Mouse (Mus musculus) kidney, adult 18-20 months (tissue): ENCODE results near the gene Tbc1d22a.

ENCODE experiments used
- DNase-seq: peaks from one replicate; pipeline ENCODE4 v3.0.0; 2021

The Tbc1d22a gene

DNA sequence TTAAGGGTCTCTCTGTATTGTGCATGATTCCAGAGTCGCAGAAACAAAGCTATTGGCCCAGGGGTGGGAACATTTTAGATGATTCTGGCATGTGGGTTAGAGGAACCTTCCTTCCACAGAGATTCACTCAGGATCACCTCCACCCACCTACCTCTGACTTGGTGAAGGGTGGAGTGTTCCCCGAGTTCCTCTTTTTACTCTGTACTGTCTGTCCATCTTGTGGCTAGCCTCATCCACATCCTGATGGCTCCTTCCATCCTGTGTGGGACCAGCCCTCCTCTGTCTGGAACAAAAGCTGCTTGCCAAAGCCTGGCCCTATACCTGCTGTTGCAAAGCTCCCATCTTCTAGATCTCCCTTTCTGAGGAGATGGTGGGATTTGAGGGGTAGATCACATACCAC is 71.0 kb downstream of the Tbc1d22a start:
- no peak for DNase-seq

DNA sequence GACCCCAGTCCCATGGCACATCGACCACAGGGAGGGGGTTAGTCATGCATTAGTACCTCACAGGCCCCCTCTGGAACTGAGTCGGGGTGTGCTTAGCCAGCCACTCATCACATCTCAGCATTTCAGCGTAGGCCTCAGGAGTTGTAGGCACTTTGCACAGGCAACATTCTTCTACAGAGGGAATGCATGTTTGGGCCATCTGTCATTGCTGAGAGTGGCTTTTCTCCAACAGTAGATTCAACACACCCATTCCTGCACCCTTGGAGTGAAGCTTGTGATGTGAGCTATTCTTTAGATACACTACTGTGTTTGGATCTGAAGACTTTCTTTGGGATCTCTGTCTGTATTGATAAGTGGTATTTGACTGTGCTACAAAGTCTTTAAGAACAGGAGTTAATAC is 75.8 kb downstream of the Tbc1d22a start:
- DNase-seq: no peak

DNA sequence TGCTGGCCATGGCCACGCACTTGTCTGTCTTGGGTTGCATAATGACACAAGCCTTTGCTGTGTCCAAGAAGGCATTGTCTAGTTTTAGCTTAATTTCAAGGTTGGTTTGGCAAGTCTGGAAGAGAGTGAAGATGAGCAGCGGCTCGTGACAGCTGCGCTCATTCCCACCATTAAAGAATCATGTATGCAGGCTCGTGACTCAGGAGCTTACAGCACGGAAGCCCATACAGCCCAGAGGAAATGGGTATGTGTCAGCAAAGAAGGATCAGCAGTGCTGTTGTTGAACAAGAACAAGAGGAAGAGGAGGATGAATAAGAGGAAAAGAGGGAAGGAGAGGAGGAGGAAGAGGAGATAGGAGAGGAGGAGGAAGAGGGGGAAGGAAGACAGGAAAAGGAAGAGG is 78.0 kb downstream of the Tbc1d22a start:
- DNase-seq: no peak

DNA sequence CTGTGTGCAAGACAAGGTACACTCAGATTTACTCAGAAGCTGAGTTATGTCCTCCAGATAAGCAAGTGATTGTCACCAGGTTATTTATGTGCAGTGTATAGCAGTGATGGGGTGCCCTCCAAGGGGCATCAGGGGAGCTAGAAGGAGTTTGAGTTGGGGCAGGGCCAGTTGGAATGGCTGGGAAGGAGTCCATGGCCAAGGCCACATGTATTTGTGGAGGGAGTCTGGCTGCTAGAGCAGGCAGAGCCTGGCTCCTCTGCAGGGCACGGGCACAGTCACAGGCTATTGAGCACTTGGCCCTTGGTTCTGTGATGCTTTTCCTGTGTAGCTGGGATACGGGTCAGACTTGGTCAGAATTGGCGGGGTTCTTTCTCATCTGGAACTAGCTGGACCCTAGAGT is 80.2 kb downstream of the Tbc1d22a start:
- no peak for DNase-seq

DNA sequence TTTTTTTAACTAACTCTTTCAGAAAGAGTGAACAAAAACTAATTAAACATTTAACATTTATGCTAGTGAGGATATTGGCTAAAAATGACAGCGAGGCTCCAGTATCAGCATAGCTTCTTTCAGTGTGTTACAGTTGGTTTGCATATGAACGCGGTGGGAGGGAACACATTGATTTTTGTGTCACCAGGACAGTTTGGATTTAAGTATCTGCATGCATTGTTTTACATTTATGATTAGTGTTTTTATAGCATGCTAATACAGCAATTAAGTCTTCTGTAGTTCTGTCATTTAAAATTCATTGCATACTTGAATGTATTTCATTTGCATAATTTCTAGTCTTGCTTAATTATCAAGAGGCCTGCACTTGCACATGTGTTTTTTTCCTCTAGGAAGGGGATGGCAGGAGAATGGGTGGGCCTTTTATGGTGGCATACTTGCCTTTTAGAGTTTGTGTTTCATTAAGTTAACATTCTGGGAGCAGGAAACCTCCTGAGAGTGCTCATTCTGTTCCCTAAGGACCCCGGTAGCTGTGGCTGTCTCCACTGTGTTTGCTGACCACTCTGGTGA is 81.5 kb downstream of the Tbc1d22a start:
- no peak for DNase-seq

DNA sequence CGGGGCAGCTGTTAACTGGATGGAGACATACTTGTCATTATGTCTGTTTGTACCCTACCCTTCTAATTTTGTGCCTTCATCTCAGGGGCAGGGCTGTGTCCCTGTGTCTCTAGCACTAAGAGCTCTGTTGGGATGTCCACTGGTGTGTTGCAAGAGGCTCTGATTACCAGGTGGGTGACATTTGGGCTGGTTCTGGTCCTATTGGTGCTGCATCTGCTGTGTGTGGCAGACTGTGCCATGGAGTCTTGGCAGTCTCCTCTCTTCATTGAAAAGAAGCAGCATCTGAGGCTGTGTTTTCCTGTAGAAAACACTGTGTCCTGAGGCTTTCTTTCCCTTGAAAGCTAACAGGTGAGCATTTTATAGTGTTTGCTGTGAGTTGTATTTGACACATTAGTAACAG is 83.0 kb downstream of the Tbc1d22a start:
- no peak for DNase-seq

DNA sequence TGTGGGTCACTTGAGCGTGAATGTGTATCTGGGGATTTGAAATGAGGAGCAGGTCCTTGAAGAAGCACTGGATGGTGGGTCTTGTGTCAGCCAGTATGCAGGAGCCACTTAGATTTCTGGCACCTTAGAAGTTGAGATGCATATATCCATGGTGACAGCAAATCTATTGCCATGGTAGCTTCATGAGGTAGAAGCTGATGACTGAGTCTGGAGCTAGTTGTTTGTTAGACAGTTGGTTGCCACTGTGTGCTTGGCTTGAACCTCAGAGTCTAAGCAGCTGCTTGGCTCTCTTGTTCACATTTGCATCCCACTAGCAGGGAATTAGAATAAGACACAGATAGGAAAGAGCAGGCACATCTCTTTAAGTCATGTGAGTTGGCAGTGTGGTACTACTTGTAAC is 89.6 kb downstream of the Tbc1d22a start:
- DNase-seq: no peak

DNA sequence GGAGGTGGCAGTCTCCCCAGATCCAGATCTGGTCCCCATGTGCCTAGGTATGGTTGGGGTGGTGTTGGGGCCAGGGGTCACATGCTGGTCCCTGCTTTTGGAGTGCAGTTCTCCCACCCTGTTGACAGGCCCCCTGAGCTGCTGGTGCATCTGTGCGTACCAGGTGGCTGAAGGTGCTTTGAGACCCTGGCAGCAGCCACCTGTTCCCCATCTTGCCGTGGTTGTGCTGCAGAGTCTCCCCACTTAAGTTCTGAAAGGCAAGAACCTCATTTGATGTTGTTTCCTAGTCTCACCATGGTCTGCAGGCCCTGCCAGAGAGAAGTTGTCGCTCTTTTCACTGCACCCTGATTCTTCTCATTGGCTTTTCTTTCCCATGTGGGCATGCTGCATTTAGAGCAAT is 90.6 kb downstream of the Tbc1d22a start:
- no peak for DNase-seq

DNA sequence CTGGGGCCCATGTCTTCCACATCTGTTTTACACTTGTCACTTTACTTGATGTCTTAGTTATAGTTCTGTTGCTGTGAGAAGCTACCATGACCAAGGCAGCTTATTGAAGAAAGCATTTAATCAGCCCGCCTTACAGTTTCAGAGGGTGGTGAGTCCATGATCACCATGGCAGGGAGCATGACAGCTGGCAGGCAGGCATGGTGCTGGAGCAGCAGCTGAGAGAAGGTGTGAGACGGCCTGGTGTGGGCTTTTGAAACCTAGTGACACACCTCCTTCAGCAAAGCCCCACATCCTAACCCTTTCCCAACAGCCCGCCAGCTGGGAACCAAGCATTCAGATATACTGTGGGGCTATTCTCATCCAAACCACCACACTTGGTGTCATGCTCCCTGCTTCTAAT is 91.0 kb downstream of the Tbc1d22a start:
- no peak for DNase-seq

DNA sequence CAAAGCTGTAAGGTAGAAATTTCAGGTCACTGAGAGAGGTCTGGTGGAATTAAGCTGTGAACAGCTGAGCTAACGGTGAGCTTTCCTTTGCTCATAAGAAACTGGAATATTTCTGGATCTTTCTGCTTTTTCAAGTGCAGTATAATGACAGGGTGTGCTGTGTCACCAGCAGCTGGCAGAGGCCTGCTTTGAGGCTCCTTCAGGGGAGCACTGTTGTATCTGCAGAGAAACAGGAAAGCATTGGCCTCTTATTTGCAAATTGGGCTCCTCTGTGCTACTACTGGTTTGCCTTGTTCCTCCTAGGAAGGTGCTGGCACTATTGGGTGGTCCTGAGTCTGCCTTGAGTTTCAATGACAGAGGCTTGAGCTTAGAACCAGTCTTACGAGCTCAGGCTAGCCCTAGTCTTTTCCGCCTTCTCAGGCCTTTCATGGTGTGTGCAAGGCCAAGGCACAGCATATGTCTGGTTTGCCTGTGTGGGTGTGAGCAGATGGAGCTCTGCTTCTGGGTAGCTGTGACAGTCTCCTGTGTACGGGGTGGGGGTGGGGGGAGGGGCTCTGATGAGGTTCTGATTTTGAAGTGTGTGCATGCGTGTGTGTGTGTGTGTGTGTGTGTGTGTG is 95.1 kb downstream of the Tbc1d22a start:
- no peak for DNase-seq

DNA sequence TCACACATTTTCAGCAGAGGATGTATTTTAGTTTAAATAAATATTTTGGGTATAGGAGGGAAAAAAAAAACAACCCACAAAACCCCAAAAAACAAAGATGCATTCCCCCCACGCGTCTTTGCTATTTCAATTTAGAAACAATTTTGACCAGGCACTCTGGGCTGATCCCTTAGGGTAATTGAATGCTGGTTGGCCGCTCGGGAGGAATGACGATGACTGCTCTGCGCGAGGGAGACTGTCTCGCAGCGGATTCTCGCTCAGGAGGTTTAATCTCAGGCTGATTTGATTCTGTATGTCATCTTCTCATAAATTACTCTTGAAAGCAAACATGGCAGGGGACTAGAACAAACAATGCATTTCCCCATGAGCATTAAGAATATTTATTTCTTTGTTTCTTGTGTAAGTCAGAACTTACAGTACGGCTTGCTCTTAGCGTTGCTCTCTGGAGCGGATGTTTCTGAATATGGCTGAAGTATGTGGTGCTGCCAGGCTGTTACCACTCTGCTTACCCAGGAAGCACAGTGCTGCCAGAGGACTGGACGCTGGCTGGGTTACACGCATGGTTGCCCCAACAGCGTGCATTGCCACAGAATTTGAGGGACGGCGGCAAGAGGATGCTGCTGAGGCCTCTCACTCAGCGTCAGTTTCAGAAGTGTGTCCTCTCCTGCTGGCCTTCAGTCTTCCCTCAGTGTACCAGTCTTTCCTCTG is 106.7 kb downstream of the Tbc1d22a start:
- DNase-seq: no peak

DNA sequence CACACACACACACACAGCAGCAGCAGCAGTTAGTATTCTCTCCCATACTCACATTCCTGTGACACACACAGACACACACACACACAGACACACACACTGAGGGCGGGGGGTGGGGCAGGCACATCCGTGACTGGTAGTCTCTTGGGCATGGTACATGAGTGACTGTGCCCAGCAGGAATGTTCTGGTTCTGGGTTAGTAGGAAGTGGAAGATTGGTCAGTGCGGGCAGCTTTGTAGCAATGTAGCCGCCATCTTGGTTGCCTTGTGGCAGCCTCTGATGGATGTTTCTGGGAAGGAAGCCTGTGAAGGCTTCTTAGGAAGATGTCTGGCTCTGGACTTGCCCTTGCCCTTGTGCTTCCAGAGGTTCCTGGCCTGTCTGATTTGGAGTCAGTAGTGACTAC is 112.1 kb downstream of the Tbc1d22a start:
- DNase-seq: no peak

DNA sequence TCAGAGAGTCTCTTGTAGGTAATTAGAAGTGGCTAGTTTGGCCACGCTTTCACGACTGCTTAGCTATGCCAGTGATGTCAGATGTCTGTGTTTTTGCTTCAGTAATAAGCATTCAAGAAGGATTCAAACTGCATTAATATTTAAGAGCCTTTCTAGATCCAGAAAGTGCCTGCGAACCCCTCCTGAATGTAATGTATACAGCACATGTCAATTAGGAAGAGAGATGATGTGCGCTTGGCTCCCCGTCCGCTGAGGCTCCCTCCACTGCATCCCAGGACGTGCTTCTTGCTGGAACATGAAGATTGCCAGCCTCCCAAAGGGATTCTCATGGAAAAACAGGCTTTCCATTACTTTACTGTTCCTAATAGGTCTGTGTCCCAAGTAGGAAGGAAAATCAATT is 115.7 kb downstream of the Tbc1d22a start:
- no peak for DNase-seq

DNA sequence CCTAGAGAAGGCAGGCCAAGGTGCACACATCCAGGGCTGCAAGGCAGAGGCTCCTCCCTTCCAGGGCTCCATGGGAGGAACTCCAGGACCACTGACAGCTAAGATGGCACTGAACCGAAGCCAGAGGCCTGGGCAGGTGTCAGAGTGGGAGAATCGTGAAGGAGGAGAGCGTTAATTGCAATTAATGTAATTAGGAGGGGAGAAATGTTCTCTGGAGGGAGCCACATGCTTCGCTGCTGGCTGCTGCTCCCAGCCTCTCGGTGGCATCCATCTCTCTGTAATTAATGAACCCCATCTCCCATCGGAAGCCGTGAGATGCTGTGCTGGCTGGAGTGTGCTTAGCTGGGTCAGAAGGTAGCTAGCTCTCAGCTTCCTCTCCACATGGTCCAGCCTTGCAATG is 116.2 kb downstream of the Tbc1d22a start:
- DNase-seq: no peak

DNA sequence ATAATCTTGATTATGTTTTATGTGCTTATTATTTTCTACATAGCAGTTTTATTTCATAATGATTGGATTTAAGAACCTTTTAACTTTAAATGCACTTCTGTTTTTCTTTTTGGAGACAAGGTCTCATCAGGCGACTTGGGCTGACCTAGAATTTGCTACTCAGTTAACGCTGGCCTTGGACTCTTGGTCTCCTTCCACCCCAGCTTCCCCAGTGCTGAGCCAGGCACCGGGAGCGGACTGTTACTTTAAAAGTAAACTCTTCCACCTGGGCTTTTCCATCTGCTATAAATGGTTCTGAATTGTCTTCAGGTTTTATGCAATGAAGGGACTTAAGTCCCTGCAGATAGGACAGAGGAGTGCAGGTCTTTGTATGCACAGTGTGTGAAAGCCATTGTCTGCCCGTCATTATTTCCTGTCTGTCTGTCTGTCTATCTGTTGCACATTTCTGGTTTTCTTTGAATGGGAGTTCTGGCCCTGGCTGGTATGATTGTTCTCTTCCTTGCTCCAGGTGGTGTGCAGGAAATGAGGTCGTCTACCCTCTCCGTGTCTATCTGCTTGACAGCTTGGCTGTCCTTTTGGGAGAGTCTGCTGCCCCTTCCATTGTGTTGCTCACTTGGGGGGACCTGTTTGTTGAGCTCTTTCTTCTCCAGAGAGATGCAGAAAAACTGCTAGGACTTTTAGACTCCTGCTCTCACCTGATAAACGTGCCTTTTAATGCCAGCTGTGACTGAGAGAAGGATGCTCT is 117.4 kb downstream of the Tbc1d22a start:
- no peak for DNase-seq

DNA sequence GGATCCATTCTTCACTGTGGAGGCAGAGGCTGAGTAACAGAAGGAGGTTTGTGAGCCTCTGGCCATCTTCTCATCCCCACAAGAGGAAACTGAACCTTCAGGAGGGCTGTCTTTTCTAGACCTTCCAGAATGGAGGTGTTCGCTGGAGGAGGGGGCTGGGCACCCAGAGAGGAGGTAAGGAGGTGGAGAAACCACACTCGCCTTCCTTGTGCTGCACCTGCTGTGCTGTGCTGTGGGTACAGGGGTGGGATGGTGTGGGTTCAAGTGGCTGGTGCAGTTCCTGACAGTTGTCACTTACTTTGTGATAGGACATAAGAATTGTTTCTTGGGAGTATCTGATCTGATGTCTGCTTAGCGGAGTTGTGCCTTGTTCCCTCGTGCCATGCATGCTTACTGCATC is 118.9 kb downstream of the Tbc1d22a start:
- DNase-seq: no peak

DNA sequence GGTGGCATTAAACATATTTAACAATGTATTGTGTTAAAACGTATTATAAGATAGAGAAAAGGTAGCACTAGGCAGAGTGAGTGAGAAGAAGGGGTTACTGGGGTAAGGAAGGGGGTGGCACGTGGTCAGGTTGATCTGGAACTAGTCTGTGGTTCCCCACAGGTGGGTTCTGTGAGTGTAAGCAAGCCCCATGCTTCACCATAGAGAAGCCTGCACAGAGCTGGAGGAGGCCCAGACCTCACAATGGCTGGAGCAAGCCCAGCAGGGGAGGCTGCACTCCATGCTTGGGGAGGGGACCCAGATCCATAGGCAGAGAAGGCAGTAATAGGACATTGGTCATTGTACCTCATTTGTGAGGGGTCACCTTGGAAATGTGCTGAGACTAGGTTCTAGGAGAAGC is 119.3 kb downstream of the Tbc1d22a start:
- no peak for DNase-seq

DNA sequence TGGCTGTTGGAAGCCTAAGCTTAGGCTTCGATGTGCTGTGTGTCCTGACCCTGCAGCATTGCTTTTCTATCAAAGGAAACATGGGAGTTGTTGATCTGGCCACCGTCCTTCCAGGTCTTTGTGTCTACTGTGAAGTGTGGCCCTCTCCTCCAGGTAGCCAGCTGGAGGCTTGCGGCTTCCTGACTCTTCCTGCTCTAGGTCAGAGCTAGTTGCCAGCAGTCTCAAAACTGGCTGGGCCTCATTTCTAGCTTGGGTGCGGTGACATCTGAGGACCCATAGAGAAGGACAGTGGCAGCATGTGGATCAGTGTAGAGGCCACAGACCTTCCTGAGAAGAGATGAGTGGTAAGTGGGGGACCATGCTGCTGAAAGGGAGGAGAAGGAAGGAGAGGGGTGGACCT is 120.0 kb downstream of the Tbc1d22a start:
- no peak for DNase-seq

DNA sequence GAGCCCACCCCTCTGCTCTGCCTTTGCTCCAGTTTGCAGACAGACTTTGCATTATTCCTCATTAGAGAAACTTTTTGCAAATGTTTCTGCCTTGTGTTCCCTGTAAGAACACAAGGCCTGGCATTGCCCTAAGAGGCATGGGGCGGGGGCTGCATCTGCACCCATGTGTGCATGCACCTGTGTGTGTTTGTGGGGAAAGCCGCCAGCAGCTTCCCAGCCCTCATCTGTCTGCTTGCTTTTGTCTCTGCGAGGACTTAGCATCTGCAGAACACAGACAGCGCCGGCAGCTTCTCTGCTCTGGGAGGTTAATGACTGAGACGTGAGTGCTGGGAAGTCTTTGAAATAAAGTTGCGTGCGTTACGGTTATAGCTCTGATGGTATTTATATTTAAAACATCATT is 120.5 kb downstream of the Tbc1d22a start:
- DNase-seq: no peak

DNA sequence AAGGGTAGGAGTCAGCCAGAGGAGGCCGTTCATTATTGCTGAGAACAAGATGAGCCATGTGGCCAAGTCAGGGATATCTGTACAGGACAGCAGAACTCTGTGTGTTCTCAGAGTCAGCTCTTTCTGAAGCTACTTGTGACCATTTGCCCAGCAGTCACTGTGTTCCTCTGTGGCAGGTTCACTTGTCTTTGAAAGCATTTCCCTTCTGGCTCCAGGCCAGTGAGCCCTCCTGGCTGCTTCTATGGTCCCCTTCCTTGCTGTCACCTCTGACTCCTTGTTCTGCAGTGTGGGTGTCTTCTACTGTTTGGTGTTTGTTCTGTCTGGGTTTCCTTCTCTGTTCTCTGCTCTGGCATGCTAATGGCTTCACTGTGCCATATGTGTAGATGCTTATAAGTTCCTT is 121.5 kb downstream of the Tbc1d22a start:
- no peak for DNase-seq

DNA sequence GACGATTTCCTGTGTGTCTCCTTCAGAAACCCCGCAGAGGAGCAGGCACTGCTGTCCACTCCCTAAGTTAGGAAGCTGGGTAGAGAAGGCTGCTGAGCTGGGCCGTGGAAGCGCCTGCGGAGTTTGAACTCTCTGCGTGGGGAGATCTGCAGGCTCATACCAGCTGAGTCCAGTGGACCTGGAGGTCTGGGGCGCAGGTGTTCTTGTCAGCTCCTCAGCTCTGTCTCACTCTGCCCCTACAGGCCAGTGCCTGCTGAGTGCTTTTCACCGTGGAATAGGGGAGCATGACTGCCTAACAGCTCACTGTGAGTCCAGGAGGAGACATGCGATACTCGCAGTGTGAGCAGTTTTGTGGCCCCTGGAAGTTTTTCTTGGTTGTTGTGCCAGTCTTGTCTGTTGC is 123.5 kb downstream of the Tbc1d22a start:
- DNase-seq: no peak

DNA sequence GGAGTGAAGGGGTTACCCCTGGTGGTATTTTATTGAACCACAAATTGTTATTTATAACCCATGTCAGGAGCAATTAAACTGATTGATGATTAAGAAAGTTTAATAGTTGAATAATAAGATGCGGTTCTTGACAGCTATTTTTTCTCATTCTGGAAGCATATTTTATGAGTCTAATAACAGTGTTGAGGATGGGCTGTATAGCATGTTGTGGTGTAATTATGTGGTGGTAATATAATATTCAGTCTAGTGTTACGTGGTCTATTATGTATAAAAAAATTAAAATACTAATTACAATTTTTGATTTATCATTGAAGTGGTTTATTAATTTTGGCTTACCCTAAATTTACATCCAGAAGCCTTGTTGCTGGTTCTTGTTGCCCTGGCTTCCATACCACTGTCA is 125.5 kb downstream of the Tbc1d22a start:
- DNase-seq: no peak

DNA sequence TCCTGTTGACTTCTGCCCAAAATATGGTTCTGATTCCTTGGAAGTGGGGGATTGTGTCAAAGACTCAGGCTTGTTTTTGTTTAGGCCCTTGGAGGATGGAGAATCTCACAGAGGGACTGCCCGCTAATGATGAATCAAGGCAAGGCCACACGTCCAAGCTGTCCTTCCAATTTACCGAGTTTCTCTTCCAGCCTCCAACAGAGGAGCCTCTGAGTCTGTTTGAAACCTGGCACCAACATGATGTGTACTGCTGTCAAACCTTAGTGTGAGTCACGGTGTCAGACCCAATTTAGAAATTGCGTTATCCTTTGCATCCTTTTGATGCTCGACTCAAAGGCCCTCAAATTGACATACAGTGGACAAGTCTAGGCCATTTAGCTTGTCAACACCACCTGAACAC is 126.5 kb downstream of the Tbc1d22a start:
- no peak for DNase-seq
